Comparison of ENCODE assay signal across 18 mouse cellular contexts in genomic region chr13:89362274-89362673, GRCm38 (mm10).
DNase-seq lines count a peak whose midpoint lies in the region; ATAC-seq and TF ChIP-seq lines count a peak whose summit lies in the region.
"Had no signal": no experiment of that assay in that cellular context is flagged by ENCODE, and none has a peak within 500 bp of the region (broad histone marks: within the 10 kb centered on the region; RNA-seq: fewer than 3 reads in every experiment).

No protein-coding gene starts in this region.

- H3K9ac ChIP-seq in forebrain, embryonic 12.5 days, result no peak overlapping the region
- no peak overlapping the region for H3K9ac ChIP-seq in forebrain, embryonic 15.5 days (replicated peaks)
- H3K9ac ChIP-seq: embryonic facial prominence, embryonic 12.5 days had no signal

- no peak overlapping the region for H3K4me3 ChIP-seq in forebrain, embryonic 12.5 days (replicated peaks)
- no peak overlapping the region for H3K4me3 ChIP-seq in forebrain, embryonic 10.5 days
- H3K4me3 ChIP-seq in forebrain, embryonic 15.5 days, result no peak overlapping the region
- H3K4me3 ChIP-seq: embryonic facial prominence, embryonic 10.5 days; embryonic facial prominence, embryonic 12.5 days had no signal

- H3K4me2 ChIP-seq in forebrain, embryonic 12.5 days, result no peak overlapping the region
- H3K4me2 ChIP-seq in forebrain, embryonic 15.5 days (replicated peaks), result no peak overlapping the region
- H3K4me2 ChIP-seq: embryonic facial prominence, embryonic 12.5 days had no signal

- 38% methylated on average over 4 of the region's 4 CpGs for WGBS in forebrain, embryonic 12.5 days
- 73% methylated on average over 4 of the region's 4 CpGs for WGBS in forebrain, embryonic 10.5 days
- 17% methylated on average over 4 of the region's 4 CpGs for WGBS in forebrain, embryonic 15.5 days

- no peaks in the 10 kb centered on the region for H3K4me1 ChIP-seq in forebrain, embryonic 12.5 days
- peaks cover 6% of the 10 kb centered on the region; the same call in 1 of the 2 replicates for H3K4me1 ChIP-seq in forebrain, embryonic 10.5 days
- 0 out of 2 replicates have a peak, but pooled peaks cover 5% of the 10 kb centered on the region for H3K4me1 ChIP-seq in forebrain, embryonic 15.5 days
- H3K4me1 ChIP-seq: embryonic facial prominence, embryonic 10.5 days; embryonic facial prominence, embryonic 12.5 days had no signal

- peak; percentile 44; the same call in 1 of the 2 replicates for ATAC-seq in forebrain, embryonic 12.5 days (ENCODE audit: low FRiP score)
- 0 out of 2 replicates have a peak, but pooled peaks have one; percentile 3 for ATAC-seq in erythroid progenitor cell, adult 5-6 weeks (replicated peaks; ENCODE audit: low FRiP score, poor library complexity, severe bottlenecking)
- peak; percentile 48; the same call in 1 of the 2 replicates for ATAC-seq in forebrain, embryonic 15.5 days (replicated peaks)

- no peak for TF ChIP-seq CTCF in brain, embryonic 14.5 days (IDR thresholded peaks at IDR 0.05; ENCODE audit: borderline replicate concordance, extremely low read depth, insufficient read depth, insufficient read length)

- no peaks in the 10 kb centered on the region for H3K27me3 ChIP-seq in forebrain, embryonic 12.5 days
- no peaks in the 10 kb centered on the region for H3K27me3 ChIP-seq in forebrain, embryonic 10.5 days (ENCODE audit: poor library complexity, severe bottlenecking)
- no peaks in the 10 kb centered on the region for H3K27me3 ChIP-seq in forebrain, embryonic 15.5 days
- H3K27me3 ChIP-seq: embryonic facial prominence, embryonic 12.5 days had no signal

- DNase-seq in forebrain, embryonic 10.5 days (ENCODE audit: extremely low spot score, low spot score), result no peak
- peak; percentile 71 for DNase-seq in brain, embryonic 14.5 days (ENCODE audit: low read depth)
- no peak for DNase-seq in gastrocnemius, postnatal 14 days
- DNase-seq in spleen, postnatal 10 days (ENCODE audit: low spot score in 2 of 2), result no peak
- DNase-seq in thymus, postnatal 4 days, result no peak
- DNase-seq: adrenal gland, adult 2 months; adrenal gland, postnatal 10 days; adrenal gland, postnatal 25 days; cerebellum, adult 11-12 months; cerebellum, adult 2 months; cerebellum, adult 9-10 months; cerebellum, postnatal 10 days; cerebellum, postnatal 25 days had no signal

- TF ChIP-seq POLR2A in brain, embryonic 14.5 days (IDR thresholded peaks at IDR 0.05; ENCODE audit: borderline replicate concordance, extremely low read depth, insufficient read depth, insufficient read length, poor library complexity, severe bottlenecking), result no peak

- intact Hi-C loops in gastrocnemius, postnatal 14 days (cut with DNase I; ENCODE audit: low total_unique reads), result no loop called here

- H3K27ac ChIP-seq in forebrain, embryonic 12.5 days, result no peak overlapping the region
- no peak overlapping the region for H3K27ac ChIP-seq in forebrain, embryonic 10.5 days
- no peak overlapping the region for H3K27ac ChIP-seq in forebrain, embryonic 15.5 days (replicated peaks)
- H3K27ac ChIP-seq: embryonic facial prominence, embryonic 10.5 days; embryonic facial prominence, embryonic 12.5 days had no signal

- H3K36me3 ChIP-seq in forebrain, embryonic 12.5 days (replicated peaks), result no peaks in the 10 kb centered on the region
- no peaks in the 10 kb centered on the region for H3K36me3 ChIP-seq in forebrain, embryonic 10.5 days (replicated peaks)
- no peaks in the 10 kb centered on the region for H3K36me3 ChIP-seq in forebrain, embryonic 15.5 days
- H3K36me3 ChIP-seq: embryonic facial prominence, embryonic 10.5 days; embryonic facial prominence, embryonic 12.5 days had no signal

- no peaks in the 10 kb centered on the region for H3K9me3 ChIP-seq in forebrain, embryonic 12.5 days
- no peaks in the 10 kb centered on the region for H3K9me3 ChIP-seq in forebrain, embryonic 10.5 days
- no peaks in the 10 kb centered on the region for H3K9me3 ChIP-seq in forebrain, embryonic 15.5 days
- H3K9me3 ChIP-seq: embryonic facial prominence, embryonic 10.5 days; embryonic facial prominence, embryonic 12.5 days had no signal
